Mouse (Mus musculus) E14TG2a.4 (cell line): ENCODE measurements around the gene Stim2.

Experiments
- CTCF ChIP-seq: conservative IDR thresholded peaks from 2 replicates; pipeline ENCODE4 v1.5.1; 2014; ENCODE audit warnings: low read length
- POU5F1 ChIP-seq: IDR thresholded peaks from 2 replicates; pipeline ENCODE4 v1.6.1; 2014; ENCODE audit warnings: low read length, borderline replicate concordance

DNA sequence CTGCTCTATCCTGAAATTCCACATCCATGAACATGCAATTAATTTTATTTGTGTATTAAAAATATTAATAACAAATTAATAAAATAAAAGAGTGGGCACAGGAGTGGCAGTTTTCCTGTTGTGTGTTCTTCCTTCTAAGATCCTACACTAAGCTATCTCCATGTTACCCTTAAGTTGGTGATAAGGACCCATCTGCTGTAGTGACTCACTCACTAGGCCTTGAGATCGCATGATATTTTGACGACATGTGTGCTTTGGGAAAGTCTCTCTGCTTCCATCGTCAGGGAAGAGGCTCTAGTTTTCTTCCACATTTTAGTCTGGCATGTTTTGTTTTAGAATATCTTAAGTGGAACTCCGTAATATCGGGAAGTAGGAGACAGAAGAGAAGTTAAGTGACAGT, 73.0 kb downstream of the Stim2 start:
- no peak for TF ChIP-seq POU5F1
- no peak for TF ChIP-seq CTCF
